Mouse (Mus musculus): ENCODE results near the gene Radil. TPM values are rescaled to one million over a fixed set of nuclear protein-coding genes. Genes with fewer than 3 reads are reported as not detected.

Radil gene
- total and polyA plus RNA-seq, 3 experiments: not detected

DNA sequence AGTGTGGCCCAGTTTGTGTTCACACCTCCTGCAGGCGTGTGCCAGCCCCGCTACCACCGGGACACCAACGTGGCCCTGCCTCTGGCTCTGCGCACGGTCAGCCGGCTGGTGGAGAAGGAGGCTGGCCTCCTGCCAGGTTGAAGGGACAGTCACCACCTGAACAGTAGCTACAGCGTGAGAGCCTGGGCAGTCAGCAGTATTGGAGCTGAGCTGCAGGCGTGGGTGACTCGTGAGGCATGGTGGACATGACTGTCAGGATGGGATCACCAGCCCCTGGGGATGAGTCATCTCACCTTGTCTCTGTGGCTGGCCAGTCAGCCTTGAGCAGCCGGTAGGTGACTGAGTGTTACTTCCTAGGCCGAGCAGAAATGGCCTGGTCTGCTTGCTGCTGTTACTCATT lies 73.6 kb downstream of the Radil start:
- in situ Hi-C loops (cut with MboI; ENCODE audit: low pct_ligation_motif_present, low pct_unique_long_range_greater_than_20kb, low sequenced_read_pairs) (no loop called here), dilution Hi-C loops (cut with MboI; ENCODE audit: extremely low pct_ligation_motif_present, extremely low pct_unique_long_range_greater_than_20kb, low sequenced_read_pairs) (no loop called here)
- TF ChIP-seq CHD1 (IDR thresholded peaks at IDR 0.05; ENCODE audit: low read depth, low read length) (no peak), NELFE (IDR thresholded peaks at IDR 0.05; ENCODE audit: low read depth, low read length) (no peak), GABPA (IDR thresholded peaks at IDR 0.05; ENCODE audit: insufficient replicate concordance, low read depth, low read length) (no peak), SMC3 (IDR thresholded peaks at IDR 0.05; ENCODE audit: low read depth, low read length) (no peak), POLR2A (IDR thresholded peaks at IDR 0.05; ENCODE audit: low read depth, low read length) (no peak), MEF2A (IDR thresholded peaks at IDR 0.05; ENCODE audit: borderline replicate concordance, low read depth, low read length) (no peak), ZC3H11A (IDR thresholded peaks at IDR 0.05; ENCODE audit: low read depth, low read length) (no peak)
- H3K4me3 ChIP-seq (replicated peaks in 1 of 3; ENCODE audit: low read depth in 2 of 3, low read length in 2 of 3, poor library complexity in 1 of 3): no peak overlapping the region
- no peak overlapping the region for H3K27ac ChIP-seq (ENCODE audit: insufficient read depth, low read depth)
- no peaks in the 10 kb centered on the region for H3K27me3 ChIP-seq (replicated peaks)
- no peaks in the 10 kb centered on the region for H3K79me2 ChIP-seq (replicated peaks; ENCODE audit: control insufficient read depth, extremely low read depth, insufficient read depth, poor library complexity, severe bottlenecking)
- DNase-seq (ENCODE audit: extremely low read depth): no peak
- H3K4me2 ChIP-seq (ENCODE audit: insufficient read depth, low read depth, poor library complexity, severe bottlenecking): no peak overlapping the region
- no peaks in the 10 kb centered on the region for H3K4me1 ChIP-seq (ENCODE audit: control insufficient read depth in 1 of 2, insufficient read depth in 2 of 2)
- no peak overlapping the region for H3K9ac ChIP-seq (ENCODE audit: insufficient read depth, low read depth)
- peaks cover 41 to 67% of the 10 kb centered on the region in 2 experiments for H3K36me3 ChIP-seq (replicated peaks in 1 of 2; ENCODE audit: control insufficient read depth in 1 of 2, insufficient read depth in 1 of 2, low read length in 1 of 2)
- no peaks in the 10 kb centered on the region for H3K9me3 ChIP-seq (replicated peaks; ENCODE audit: low read length)

DNA sequence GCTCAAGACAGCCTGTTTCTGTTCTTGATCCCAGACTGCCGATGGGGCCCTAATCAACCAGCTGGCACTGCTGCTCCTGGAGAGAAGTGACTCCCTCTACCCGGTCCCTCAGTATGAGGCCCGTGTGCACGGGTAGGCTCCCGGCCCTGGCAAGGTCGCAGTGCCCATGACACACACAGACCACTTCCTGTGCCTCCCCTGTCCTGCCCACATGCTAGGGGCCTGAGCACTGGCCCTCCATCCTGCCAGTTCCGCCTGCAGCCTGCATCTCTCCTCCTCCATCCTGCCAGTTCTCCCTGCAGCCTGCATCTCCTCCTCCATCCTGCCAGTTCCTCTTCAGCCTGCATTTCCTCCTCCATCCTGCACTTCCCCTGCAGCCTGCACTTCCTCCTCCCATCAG lies 75.2 kb downstream of the Radil start:
- Histone ChIP-seq H3K4me2 (ENCODE audit: insufficient read depth, low read depth, poor library complexity, severe bottlenecking) (no peak overlapping the region), H3K36me3 (replicated peaks in 1 of 2; ENCODE audit: control insufficient read depth in 1 of 2, insufficient read depth in 1 of 2, low read length in 1 of 2) (peaks cover 52 to 80% of the 10 kb centered on the region in 2 experiments), H3K27ac (ENCODE audit: insufficient read depth, low read depth) (no peak overlapping the region), H3K4me3 (replicated peaks in 1 of 3; ENCODE audit: low read depth in 2 of 3, low read length in 2 of 3, poor library complexity in 1 of 3) (no peak overlapping the region), H3K4me1 (ENCODE audit: control insufficient read depth in 1 of 2, insufficient read depth in 2 of 2) (no peaks in the 10 kb centered on the region), H3K9ac (ENCODE audit: insufficient read depth, low read depth) (no peak overlapping the region), H3K9me3 (replicated peaks; ENCODE audit: low read length) (no peaks in the 10 kb centered on the region), H3K27me3 (replicated peaks) (no peaks in the 10 kb centered on the region), H3K79me2 (replicated peaks; ENCODE audit: control insufficient read depth, extremely low read depth, insufficient read depth, poor library complexity, severe bottlenecking) (no peaks in the 10 kb centered on the region)
- DNase-seq (ENCODE audit: extremely low read depth): no peak
- dilution Hi-C loops (cut with MboI; ENCODE audit: extremely low pct_ligation_motif_present, extremely low pct_unique_long_range_greater_than_20kb, low sequenced_read_pairs) (no loop called here), in situ Hi-C loops (cut with MboI; ENCODE audit: low pct_ligation_motif_present, low pct_unique_long_range_greater_than_20kb, low sequenced_read_pairs) (no loop called here)
- TF ChIP-seq TBP (conservative IDR thresholded peaks at IDR 0.05; ENCODE audit: low read depth, low read length) (no peak), NELFE (IDR thresholded peaks at IDR 0.05; ENCODE audit: low read depth, low read length) (no peak), ZKSCAN1 (IDR thresholded peaks at IDR 0.05; ENCODE audit: borderline replicate concordance, low read depth, low read length) (no peak), ZC3H11A (IDR thresholded peaks at IDR 0.05; ENCODE audit: low read depth, low read length) (no peak), KAT2A (IDR thresholded peaks at IDR 0.05; ENCODE audit: insufficient replicate concordance, low read length) (no peak), HCFC1 (IDR thresholded peaks at IDR 0.05; ENCODE audit: low read depth, low read length) (no peak), PAX5 (IDR thresholded peaks at IDR 0.05; ENCODE audit: low read length) (no peak), EP300 (IDR thresholded peaks at IDR 0.05; ENCODE audit: low read length) (no peak), IRF4 (IDR thresholded peaks at IDR 0.05; ENCODE audit: low read depth, low read length) (no peak), ELF1 (IDR thresholded peaks at IDR 0.05; ENCODE audit: low read depth, low read length) (no peak), CHD2 (IDR thresholded peaks at IDR 0.05; ENCODE audit: low read length) (no peak), ETS1 (conservative IDR thresholded peaks at IDR 0.05; ENCODE audit: low read depth, low read length) (no peak), MAZ (IDR thresholded peaks at IDR 0.05; ENCODE audit: low read depth, low read length) (no peak), MYC (IDR thresholded peaks at IDR 0.05; ENCODE audit: low read depth, low read length) (no peak)
